Mouse (Mus musculus) neural tube, embryonic 12.5 days (tissue): ENCODE results near the gene Apof. TPM values are rescaled to one million over a fixed set of nuclear protein-coding genes. Genes with fewer than 3 reads are reported as not detected.

Source experiments
- ATAC-seq: fragments of 200-750 bp; cut with Nextera tagmentation; 2 replicates; pipeline ENCODE4 v1.8.0; 2017; ENCODE audit warnings: low read depth, mild to moderate bottlenecking, moderate TSS enrichment, moderate library complexity; ENCODE audit not compliant: low FRiP score
- H3K27ac ChIP-seq: fragments of 300-500 bp; sonication (generic); 2 replicates; pipeline ENCODE4 v1.5.1; 2016
- H3K27me3 ChIP-seq: fragments of 300-500 bp; sonication (generic); replicated peaks from 2 replicates; pipeline ENCODE4 v1.6.1; 2016; ENCODE audit warnings: mild to moderate bottlenecking
- H3K36me3 ChIP-seq: fragments of 300-500 bp; sonication (generic); 2 replicates; pipeline ENCODE4 v1.6.1; 2016; ENCODE audit warnings: mild to moderate bottlenecking
- H3K4me1 ChIP-seq: fragments of 300-500 bp; sonication (generic); 2 replicates; pipeline ENCODE4 v1.6.1; 2016
- H3K4me2 ChIP-seq: fragments of 300-500 bp; sonication (generic); replicated peaks from 2 replicates; pipeline ENCODE4 v1.6.1; 2016; ENCODE audit warnings: mild to moderate bottlenecking
- H3K4me3 ChIP-seq: fragments of 300-500 bp; sonication (generic); 2 replicates; pipeline ENCODE4 v1.5.1; 2016
- H3K9ac ChIP-seq: fragments of 300-500 bp; sonication (generic); 2 replicates; pipeline ENCODE4 v1.6.1; 2016; ENCODE audit warnings: mild to moderate bottlenecking
- H3K9me3 ChIP-seq: fragments of 300-500 bp; sonication (generic); 2 replicates; pipeline ENCODE4 v1.6.1; 2016; ENCODE audit warnings: mild to moderate bottlenecking
- WGBS: fragments of 180-500 bp; shearing (Covaris S2); methylation state at CpG from one replicate; pipeline ENCODE4 v1.1.7; 2016; 5-methylcytosine and 5-hydroxymethylcytosine counted together
- polyA plus RNA-seq: library from polyadenylated mRNA; unstranded; fragments of >200 nt; fragmentation: Nextera tagmentation; extraction: Ambion mirVana; gene quantifications from 2 replicates; pipeline ENCODE4 v1.2.1, GENCODE M21; 2016

Apof gene
- polyA plus RNA-seq, 1 experiment from 2014 or later: not detected

- peaks cover under 1% of the 10 kb centered on the region; the same call in 1 of the 2 replicates for H3K4me1 ChIP-seq
- H3K4me3 ChIP-seq: no peak overlapping the region
- no peaks in the 10 kb centered on the region for H3K27me3 ChIP-seq
- 87% methylated on average over 15 of the region's 15 CpGs for WGBS
- H3K9ac ChIP-seq: no peak overlapping the region
- H3K4me2 ChIP-seq: no peak overlapping the region
- ATAC-seq: no peak
- H3K9me3 ChIP-seq: no peaks in the 10 kb centered on the region
- no peak overlapping the region for H3K27ac ChIP-seq
- H3K36me3 ChIP-seq: peaks cover 32% of the 10 kb centered on the region
Measured at GRCm38 (mm10) chr10:128237807-128238480, 30.5 kb upstream of the Apof start.

- H3K4me2 ChIP-seq: no peak overlapping the region
- 97% methylated on average over 4 of the region's 4 CpGs for WGBS
- peaks cover 42% of the 10 kb centered on the region for H3K36me3 ChIP-seq
- H3K4me3 ChIP-seq: no peak overlapping the region
- no peaks in the 10 kb centered on the region for H3K4me1 ChIP-seq
- no peaks in the 10 kb centered on the region for H3K9me3 ChIP-seq
- ATAC-seq: no peak
- H3K9ac ChIP-seq: no peak overlapping the region
- no peak overlapping the region for H3K27ac ChIP-seq
- H3K27me3 ChIP-seq: no peaks in the 10 kb centered on the region
Measured at GRCm38 (mm10) chr10:128239140-128239539, 29.3 kb upstream of the Apof start.

GRCm38 (mm10) chr10:128240131-128240530 lies 28.3 kb upstream of the Apof start:
- Histone ChIP-seq H3K4me3 (no peak overlapping the region), H3K4me2 (no peak overlapping the region), H3K4me1 (no peaks in the 10 kb centered on the region), H3K27me3 (no peaks in the 10 kb centered on the region), H3K9me3 (no peaks in the 10 kb centered on the region), H3K36me3 (peaks cover 52% of the 10 kb centered on the region), H3K27ac (no peak overlapping the region), H3K9ac (no peak overlapping the region)
- no peak for ATAC-seq
- 95% methylated on average over 18 of the region's 18 CpGs for WGBS

- Histone ChIP-seq H3K36me3 (peaks cover 83% of the 10 kb centered on the region), H3K4me2 (no peak overlapping the region), H3K9ac (no peak overlapping the region)
Measured at GRCm38 (mm10) chr10:128243252-128243651, 25.2 kb upstream of the Apof start.

GRCm38 (mm10) chr10:128244121-128244520 lies 24.4 kb upstream of the Apof start:
- Histone ChIP-seq H3K4me1 (no peaks in the 10 kb centered on the region), H3K9me3 (no peaks in the 10 kb centered on the region), H3K27ac (no peak overlapping the region), H3K4me3 (no peak overlapping the region), H3K36me3 (peaks cover 91% of the 10 kb centered on the region), H3K4me2 (no peak overlapping the region), H3K9ac (no peak overlapping the region), H3K27me3 (no peaks in the 10 kb centered on the region)
- WGBS: 95% methylated on average over 15 of the region's 15 CpGs
- no peak for ATAC-seq

More at GRCm38 (mm10) chr10:128243252-128243651, 25.2 kb upstream of the Apof start:
- 98% methylated on average over 8 of the region's 8 CpGs for WGBS
- Histone ChIP-seq H3K4me3 (no peak overlapping the region), H3K27ac (no peak overlapping the region), H3K4me1 (no peaks in the 10 kb centered on the region), H3K27me3 (no peaks in the 10 kb centered on the region), H3K9me3 (no peaks in the 10 kb centered on the region)
- ATAC-seq: no peak

GRCm38 (mm10) chr10:128247020-128247732 lies 21.3 kb upstream of the Apof start:
- Histone ChIP-seq H3K36me3 (peaks cover 96% of the 10 kb centered on the region), H3K9ac (no peak overlapping the region), H3K27me3 (no peaks in the 10 kb centered on the region), H3K4me1 (no peaks in the 10 kb centered on the region), H3K4me3 (no peak overlapping the region), H3K27ac (no peak overlapping the region), H3K9me3 (no peaks in the 10 kb centered on the region), H3K4me2 (no peak overlapping the region)
- 85% methylated on average over 17 of the region's 17 CpGs for WGBS
- no peak for ATAC-seq

GRCm38 (mm10) chr10:128250565-128250964 lies 17.9 kb upstream of the Apof start:
- Histone ChIP-seq H3K9me3 (no peaks in the 10 kb centered on the region), H3K36me3 (peaks cover 77% of the 10 kb centered on the region), H3K4me2 (no peak overlapping the region), H3K4me3 (no peak overlapping the region), H3K27me3 (no peaks in the 10 kb centered on the region), H3K4me1 (no peaks in the 10 kb centered on the region), H3K27ac (no peak overlapping the region), H3K9ac (no peak overlapping the region)
- ATAC-seq: no peak
- 95% methylated on average over 13 of the region's 13 CpGs for WGBS

GRCm38 (mm10) chr10:128253677-128254255 lies 14.7 kb upstream of the Apof start, which contains the start of gene Apon:
TSS of gene Apon (plus strand) at chr10:128254096.
- Histone ChIP-seq H3K4me1 (no peaks in the 10 kb centered on the region), H3K4me3 (no peak within 1 kb of the TSS), H3K27ac (no peak within 1 kb of the TSS), H3K4me2 (no peak within 1 kb of the TSS), H3K9ac (no peak within 1 kb of the TSS), H3K27me3 (no peaks in the 10 kb centered on the region), H3K9me3 (no peaks in the 10 kb centered on the region), H3K36me3 (peaks cover 45% of the 10 kb centered on the region)
- no peak for ATAC-seq
- WGBS: 92% methylated on average over 4 of the region's 4 CpGs

GRCm38 (mm10) chr10:128255925-128256324 lies 12.5 kb upstream of the Apof start:
- Histone ChIP-seq H3K9ac (no peak overlapping the region), H3K27ac (no peak overlapping the region), H3K9me3 (no peaks in the 10 kb centered on the region), H3K4me1 (no peaks in the 10 kb centered on the region), H3K4me2 (no peak overlapping the region), H3K27me3 (no peaks in the 10 kb centered on the region), H3K4me3 (no peak overlapping the region), H3K36me3 (peaks cover 24% of the 10 kb centered on the region)
- 90% methylated on average over 8 of the region's 8 CpGs for WGBS
- no peak for ATAC-seq

- Histone ChIP-seq H3K4me3 (no peak overlapping the region), H3K9ac (no peak overlapping the region), H3K4me2 (no peak overlapping the region), H3K4me1 (no peaks in the 10 kb centered on the region), H3K27ac (no peak overlapping the region), H3K36me3 (peaks cover 20% of the 10 kb centered on the region), H3K27me3 (no peaks in the 10 kb centered on the region), H3K9me3 (no peaks in the 10 kb centered on the region)
- 70% methylated on average over 8 of the region's 8 CpGs for WGBS
- ATAC-seq: no peak
Measured at GRCm38 (mm10) chr10:128256328-128256727, 12.1 kb upstream of the Apof start.

GRCm38 (mm10) chr10:128258953-128259352 lies 9.5 kb upstream of the Apof start:
- Histone ChIP-seq H3K4me2 (no peak overlapping the region), H3K9me3 (no peaks in the 10 kb centered on the region), H3K27me3 (no peaks in the 10 kb centered on the region), H3K4me1 (no peaks in the 10 kb centered on the region), H3K27ac (no peak overlapping the region), H3K36me3 (no peaks in the 10 kb centered on the region), H3K9ac (no peak overlapping the region), H3K4me3 (no peak overlapping the region)
- 87% methylated on average over 4 of the region's 4 CpGs for WGBS
- ATAC-seq: no peak

GRCm38 (mm10) chr10:128259946-128260345 lies 8.5 kb upstream of the Apof start:
- no peak for ATAC-seq
- no peak overlapping the region for H3K4me3 ChIP-seq
- no peak overlapping the region for H3K4me2 ChIP-seq
- 85% methylated on average over 5 of the region's 5 CpGs for WGBS
- H3K36me3 ChIP-seq: no peaks in the 10 kb centered on the region
- no peaks in the 10 kb centered on the region for H3K27me3 ChIP-seq
- H3K27ac ChIP-seq: no peak overlapping the region
- no peaks in the 10 kb centered on the region for H3K9me3 ChIP-seq
- H3K9ac ChIP-seq: no peak overlapping the region
- H3K4me1 ChIP-seq: no peaks in the 10 kb centered on the region
